Mouse (Mus musculus): ENCODE data around the gene Inip.
A peak's percentile ranks its signal among the peaks of the same experiment; 100 is the strongest.

Inip gene

GRCm38 (mm10) chr4:59801489-59801888 is at the start of gene Inip:
Gene Inip, minus strand, starts transcription at chr4:59801589.
- DNase-seq (ENCODE audit: low spot score): no peak

- peak; percentile 62 for DNase-seq (ENCODE audit: low spot score)
These were observed 48.8 kb upstream of the Inip start for GRCm38 (mm10) chr4:59850181-59850580.

- DNase-seq (ENCODE audit: low spot score): no peak
These were observed 46.1 kb upstream of the Inip start for GRCm38 (mm10) chr4:59847447-59847846.

- DNase-seq (ENCODE audit: low spot score): no peak
These were observed 43.9 kb upstream of the Inip start for GRCm38 (mm10) chr4:59845245-59845637.

- DNase-seq (ENCODE audit: low spot score): no peak
These were observed 43.3 kb upstream of the Inip start for GRCm38 (mm10) chr4:59844460-59845244.

- no peak for DNase-seq (ENCODE audit: low spot score)
These were observed 36.3 kb upstream of the Inip start for GRCm38 (mm10) chr4:59837659-59838058.

- no peak for DNase-seq (ENCODE audit: low spot score)
These were observed 31.4 kb upstream of the Inip start for GRCm38 (mm10) chr4:59832810-59833209.

- no peak for DNase-seq (ENCODE audit: low spot score)
These were observed 29.6 kb upstream of the Inip start for GRCm38 (mm10) chr4:59831038-59831437.

- no peak for DNase-seq (ENCODE audit: low spot score)
These were observed 27.7 kb upstream of the Inip start for GRCm38 (mm10) chr4:59829072-59829471.

- no peak for DNase-seq (ENCODE audit: low spot score)
These were observed 25.0 kb upstream of the Inip start for GRCm38 (mm10) chr4:59826381-59826780.

GRCm38 (mm10) chr4:59825634-59826033 is 24.2 kb upstream of the Inip start:
- no peak for DNase-seq (ENCODE audit: low spot score)

GRCm38 (mm10) chr4:59824860-59825259 is 23.5 kb upstream of the Inip start:
- no peak for DNase-seq (ENCODE audit: low spot score)

GRCm38 (mm10) chr4:59823470-59823869 is 22.1 kb upstream of the Inip start:
- DNase-seq (ENCODE audit: low spot score): no peak

- no peak for DNase-seq (ENCODE audit: low spot score)
These were observed 20.7 kb upstream of the Inip start for GRCm38 (mm10) chr4:59822119-59822518.

GRCm38 (mm10) chr4:59821516-59821915 is 20.1 kb upstream of the Inip start:
- no peak for DNase-seq (ENCODE audit: low spot score)

- no peak for DNase-seq (ENCODE audit: low spot score)
These were observed 18.2 kb upstream of the Inip start for GRCm38 (mm10) chr4:59819477-59820022.

GRCm38 (mm10) chr4:59819054-59819472 is 17.7 kb upstream of the Inip start:
- no peak for DNase-seq (ENCODE audit: low spot score)

- DNase-seq (ENCODE audit: low spot score): no peak
These were observed 17.1 kb upstream of the Inip start for GRCm38 (mm10) chr4:59818498-59818897.

- DNase-seq (ENCODE audit: low spot score): no peak
These were observed 16.4 kb upstream of the Inip start for GRCm38 (mm10) chr4:59817790-59818189.

GRCm38 (mm10) chr4:59816477-59816876 is 15.1 kb upstream of the Inip start:
- DNase-seq (ENCODE audit: low spot score): no peak

- no peak for DNase-seq (ENCODE audit: low spot score)
These were observed 14.6 kb upstream of the Inip start for GRCm38 (mm10) chr4:59816016-59816415.

- DNase-seq (ENCODE audit: low spot score): no peak
These were observed 13.9 kb upstream of the Inip start for GRCm38 (mm10) chr4:59815121-59815810.

GRCm38 (mm10) chr4:59814094-59814493 is 12.7 kb upstream of the Inip start:
- no peak for DNase-seq (ENCODE audit: low spot score)

All from c-Kit-positive CD71-positive TER-119-positive erythroid progenitor cells, embryonic 14.5 days (primary cell).